Mouse (Mus musculus) bone marrow macrophage, adult 2 months (primary cell): ENCODE measurements around the gene Ntng1.

Experiments used
- CTCF ChIP-seq: IDR thresholded peaks from 2 replicates; pipeline ENCODE4 v1.5.1; 2012; ENCODE audit warnings: low read depth, mild to moderate bottlenecking, low read length, moderate library complexity
- POLR2A ChIP-seq: IDR thresholded peaks from 2 replicates; pipeline ENCODE4 v1.6.1; 2012; ENCODE audit warnings: mild to moderate bottlenecking, low read depth, low read length, borderline replicate concordance

DNA sequence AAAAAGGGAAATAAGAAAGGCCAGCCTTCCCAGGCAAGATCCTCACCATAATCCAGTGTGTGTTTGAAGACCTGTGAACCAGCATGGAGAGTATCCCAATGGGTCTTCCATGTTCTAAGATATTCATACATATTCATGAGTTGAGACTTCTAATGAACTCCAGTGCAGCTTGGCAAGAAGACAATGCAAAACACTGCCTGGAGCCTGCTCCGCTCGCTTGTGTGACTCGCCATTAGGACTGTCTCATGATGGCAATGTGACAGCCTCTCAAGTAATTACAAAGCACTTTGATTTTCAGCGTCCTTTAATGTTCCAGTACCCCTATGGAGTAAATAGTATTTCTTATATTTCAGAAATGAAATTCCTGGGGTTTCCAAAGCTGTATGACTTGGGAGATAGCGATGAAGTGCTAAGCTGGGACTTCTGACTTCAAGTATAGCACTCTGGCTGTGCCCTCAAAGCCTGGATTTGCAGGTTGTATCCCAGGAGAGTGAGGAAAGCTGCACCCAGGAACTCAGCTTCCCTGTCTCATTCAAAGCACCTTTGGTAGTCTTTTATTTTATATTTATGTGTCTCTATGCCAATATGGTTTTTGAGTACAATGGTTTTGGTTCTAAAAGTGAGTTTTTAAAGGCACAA lies 412.1 kb downstream of the Ntng1 start:
- TF ChIP-seq CTCF (no peak), POLR2A (no peak)
